ENCODE assay signal across 17 mouse cellular contexts in the genomic region with DNA sequence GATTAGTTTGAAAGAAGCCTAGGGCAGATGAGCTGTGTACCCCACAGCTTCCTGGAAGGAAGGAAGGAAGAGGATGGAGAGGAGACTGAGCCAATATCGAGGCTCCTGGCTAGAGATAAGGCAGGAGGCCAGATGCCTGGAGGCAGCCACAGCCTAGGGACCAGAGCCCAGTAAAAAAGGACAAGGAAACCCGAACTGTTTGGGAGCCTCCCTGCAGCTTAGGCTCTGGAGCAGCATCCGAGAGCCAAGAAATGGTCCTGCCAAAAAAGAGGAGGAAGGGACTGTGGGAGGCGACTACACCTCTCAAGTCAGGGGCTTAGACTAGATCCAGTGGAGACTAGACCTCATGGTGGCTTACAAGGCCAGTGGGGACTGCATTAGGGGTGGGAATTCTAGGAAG. TPM values are rescaled to one million over a fixed set of nuclear protein-coding genes. Genes with fewer than 3 reads are reported as not detected.
DNase-seq lines count a peak whose midpoint lies in the region; ATAC-seq lines count a peak whose summit lies in the region.
"Had no signal": no experiment of that assay in that cellular context is flagged by ENCODE, and none has a peak within 500 bp of the region (broad histone marks: within the 10 kb centered on the region; RNA-seq: fewer than 3 reads in every experiment).

No protein-coding gene starts in this region.

- no peak overlapping the region for H3K9ac ChIP-seq in heart, embryonic 16.5 days (ENCODE audit: low read length)
- H3K9ac ChIP-seq: embryonic facial prominence, embryonic 12.5 days; liver, embryonic 15.5 days; midbrain, embryonic 12.5 days had no signal

- WGBS in heart, embryonic 16.5 days, result 39% methylated on average over 4 of the region's 4 CpGs

- ATAC-seq in cerebellum, adult (ENCODE audit: insufficient number of reproducible peaks, low FRiP score, low TSS enrichment), result no peak
- no peak for ATAC-seq in heart, embryonic 16.5 days (replicated peaks; ENCODE audit: extremely low read depth, insufficient read depth, low FRiP score)
- ATAC-seq: Patski had no signal

- peaks cover 10% of the 10 kb centered on the region for H3K36me3 ChIP-seq in heart, embryonic 16.5 days (ENCODE audit: control insufficient read depth, insufficient read depth)

- DNase-seq in cerebellum, postnatal 10 days, result peak; percentile 38 to 52
- peak; percentile 40 for DNase-seq in heart, adult 8-10 months (ENCODE audit: low spot score)
- DNase-seq in heart, postnatal 25 days (ENCODE audit: low spot score), result no peak
- no peak for DNase-seq in thymus, adult 18-20 months
- DNase-seq in thymus, postnatal 4 days, result no peak
- DNase-seq: kidney, adult 9 months; left cerebral cortex, postnatal 4 days; lung, postnatal 14 days; thymus, adult 2 months had no signal

- H3K27me3 ChIP-seq in heart, embryonic 16.5 days (ENCODE audit: control insufficient read depth, insufficient read depth, low read length), result no peaks in the 10 kb centered on the region
- H3K27me3 ChIP-seq: embryonic facial prominence, embryonic 12.5 days; liver, embryonic 15.5 days; midbrain, embryonic 12.5 days; Patski had no signal

- H3K4me2 ChIP-seq in heart, embryonic 16.5 days (ENCODE audit: low read depth, low read length), result no peak overlapping the region
- H3K4me2 ChIP-seq: embryonic facial prominence, embryonic 12.5 days; liver, embryonic 15.5 days; midbrain, embryonic 12.5 days had no signal

- peaks cover 17% of the 10 kb centered on the region for H3K4me1 ChIP-seq in brown adipose tissue, adult 24 weeks (ENCODE audit: control insufficient read depth, insufficient read depth, insufficient read length, low read length)
- H3K4me1 ChIP-seq in heart, embryonic 16.5 days (ENCODE audit: control insufficient read depth, insufficient read depth, low read length), result peaks cover 21% of the 10 kb centered on the region

- intact Hi-C loops in heart, postnatal 25 days (cut with DNase I), result loop anchor here (2.0 kb wide), 1 partner anchor 23 kb away; the partner anchor contains the start of gene Fuca1

- H3K9me3 ChIP-seq in heart, embryonic 16.5 days (replicated peaks; ENCODE audit: control insufficient read depth, low read length), result peaks cover 3% of the 10 kb centered on the region; the same call in 1 of the 2 replicates
- H3K9me3 ChIP-seq: embryonic facial prominence, embryonic 12.5 days; forebrain, embryonic 10.5 days; liver, embryonic 15.5 days; midbrain, embryonic 12.5 days had no signal

- H3K4me3 ChIP-seq in brown adipose tissue, adult 24 weeks (ENCODE audit: insufficient read depth, low read depth, low read length), result no peak overlapping the region
- H3K4me3 ChIP-seq in heart, embryonic 16.5 days (ENCODE audit: low read length), result no peak overlapping the region
- H3K4me3 ChIP-seq: embryonic facial prominence, embryonic 12.5 days; forebrain, embryonic 10.5 days; liver, embryonic 15.5 days; midbrain, embryonic 12.5 days had no signal

- H3K27ac ChIP-seq in brown adipose tissue, adult 24 weeks (replicated peaks; ENCODE audit: low read depth, low read length), result peak overlapping the region; percentile 53
- H3K27ac ChIP-seq in heart, embryonic 16.5 days (ENCODE audit: low read length), result peak overlapping the region; percentile 14; the same call in 1 of the 2 replicates
- H3K27ac ChIP-seq: embryonic facial prominence, embryonic 12.5 days; forebrain, embryonic 10.5 days; liver, embryonic 15.5 days; midbrain, embryonic 12.5 days had no signal

RNA-seq across cellular contexts. Expression of gene Hmgcl, which starts 2.9 kb away (rescaled TPM):
- 10 to 100 TPM; 83.3 to 91.3 (median 85.0) TPM for total RNA-seq in heart, adult 8-10 months (2022)
- total RNA-seq in heart, postnatal 25 days (2021), result 10 to 100 TPM; 71.5 to 74.8 TPM
- 45.1 and 79.9 TPM in 2 replicates for polyA plus RNA-seq in brown adipose tissue, adult 24 weeks (2012; ENCODE audit: insufficient read depth, insufficient read length, missing spikeins)
- polyA plus RNA-seq in heart, embryonic 16.5 days (2015; fragmentation: Nextera tagmentation; extraction: Ambion mirVana), result 94.3 and 99.6 TPM in 2 replicates

RNA-seq across cellular contexts. Expression of gene Gale, which starts 20.1 kb away (rescaled TPM):
- 1 to 10 TPM; 1.2 to 3.2 (median 1.6) TPM for total RNA-seq in heart, adult 8-10 months (2022)
- 1 to 10 TPM; 1.8 to 2.5 TPM for total RNA-seq in heart, postnatal 25 days (2021)
- polyA plus RNA-seq in brown adipose tissue, adult 24 weeks (2012; ENCODE audit: insufficient read depth, insufficient read length, missing spikeins), result 40.3 and 53.3 TPM in 2 replicates
- 24.4 and 24.5 TPM in 2 replicates for polyA plus RNA-seq in heart, embryonic 16.5 days (2015; fragmentation: Nextera tagmentation; extraction: Ambion mirVana)

RNA-seq across cellular contexts. Expression of gene Fuca1, which starts 22.9 kb away (rescaled TPM):
- 10 to 100 TPM; 29.8 to 40.8 (median 34.6) TPM for total RNA-seq in heart, adult 8-10 months (2022)
- total RNA-seq in heart, postnatal 25 days (2021), result 10 to 100 TPM; 27.4 to 29.0 TPM
- polyA plus RNA-seq in brown adipose tissue, adult 24 weeks (2012; ENCODE audit: insufficient read depth, insufficient read length, missing spikeins), result 106 and 110 TPM in 2 replicates
- polyA plus RNA-seq in heart, embryonic 16.5 days (2015; fragmentation: Nextera tagmentation; extraction: Ambion mirVana), result 50.7 and 52.8 TPM in 2 replicates

RNA-seq across cellular contexts. Expression of gene Lypla2, which starts 29.0 kb away (rescaled TPM):
- 10 to 100 TPM; 32.5 to 38.4 (median 35.9) TPM for total RNA-seq in heart, adult 8-10 months (2022)
- 10 to 100 TPM; 34.6 to 37.6 TPM for total RNA-seq in heart, postnatal 25 days (2021)
- 29.3 and 29.8 TPM in 2 replicates for polyA plus RNA-seq in brown adipose tissue, adult 24 weeks (2012; ENCODE audit: insufficient read depth, insufficient read length, missing spikeins)
- polyA plus RNA-seq in heart, embryonic 16.5 days (2015; fragmentation: Nextera tagmentation; extraction: Ambion mirVana), result 73.2 and 77.3 TPM in 2 replicates

RNA-seq across cellular contexts. Expression of gene Pithd1, which starts 43.7 kb away (rescaled TPM):
- 10 to 100 TPM; 20.8 to 23.4 (median 21.6) TPM for total RNA-seq in heart, adult 8-10 months (2022)
- total RNA-seq in heart, postnatal 25 days (2021), result 10 to 100 TPM; 16.0 to 18.0 TPM
- polyA plus RNA-seq in brown adipose tissue, adult 24 weeks (2012; ENCODE audit: insufficient read depth, insufficient read length, missing spikeins), result 20.3 and 31.3 TPM in 2 replicates
- polyA plus RNA-seq in heart, embryonic 16.5 days (2015; fragmentation: Nextera tagmentation; extraction: Ambion mirVana), result 45.1 and 64.5 TPM in 2 replicates

Comparison
In these comparisons a context has a peak if more than half of its experiments do, and no peak if none do; other contexts are left out.
1. DNase-seq: peak in cerebellum, postnatal 10 days (2 of 2) and heart, adult 8-10 months (single experiment); none in heart, postnatal 25 days (single experiment), thymus, adult 18-20 months (0 of 2) and thymus, postnatal 4 days (single experiment).